In the genomic region with DNA sequence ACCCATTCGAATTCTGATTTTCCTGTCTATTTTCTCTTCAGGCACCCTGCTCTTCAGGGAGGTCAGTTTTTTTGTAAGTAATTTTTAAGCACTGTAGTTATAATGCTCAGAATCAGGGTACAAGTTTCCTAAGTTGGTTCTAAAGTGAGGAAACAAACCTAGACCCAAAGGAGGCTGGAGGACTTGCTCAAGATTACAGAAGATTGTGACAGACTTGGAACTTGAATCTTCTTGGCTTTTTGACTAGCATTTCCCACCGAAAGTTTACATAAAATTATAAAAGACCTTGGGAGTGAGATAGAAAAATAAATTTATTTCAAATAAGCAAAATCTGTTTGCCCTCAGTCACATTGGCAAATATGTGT, we compare ENCODE assay signal across 8 mouse cellular contexts. TPM values are rescaled to one million over a fixed set of nuclear protein-coding genes. Genes with fewer than 3 reads are reported as not detected.
DNase-seq lines count a peak whose midpoint lies in the region; ATAC-seq and TF ChIP-seq lines count a peak whose summit lies in the region.

No protein-coding gene starts in this region.

- H3K79me2 ChIP-seq in liver, adult 2 months (ENCODE audit: control insufficient read depth, insufficient read depth, low read length), result peaks cover 12% of the 10 kb centered on the region; the same call in 1 of the 2 replicates

- peak overlapping the region; percentile 77 for H3K4me2 ChIP-seq in liver, embryonic 13.5 days

- ATAC-seq in liver, embryonic 13.5 days (ENCODE audit: low read depth), result no peak

- H3K36me3 ChIP-seq in liver, adult 2 months (ENCODE audit: control insufficient read depth, insufficient read depth, low read length), result peaks cover 5% of the 10 kb centered on the region
- H3K36me3 ChIP-seq in forebrain, embryonic 10.5 days (replicated peaks), result peaks cover 5% of the 10 kb centered on the region
- peaks cover 9% of the 10 kb centered on the region for H3K36me3 ChIP-seq in liver, embryonic 13.5 days
- peaks cover 4% of the 10 kb centered on the region for H3K36me3 ChIP-seq in small intestine, adult 2 months (ENCODE audit: control insufficient read depth, insufficient read depth, low read length)

- DNase-seq in liver, adult 2 months (ENCODE audit: extremely low read depth, low read depth, low spot score), result no peak
- no peak for DNase-seq in liver
- DNase-seq in forebrain, embryonic 10.5 days (ENCODE audit: extremely low spot score, low spot score), result no peak
- no peak for DNase-seq in liver, embryonic 13.5 days
- no peak for DNase-seq in cerebellum, adult 8-10 months
- no peak for DNase-seq in gastrocnemius, postnatal 14 days
- no peak for DNase-seq in B cell, adult 2 months

- H3K27me3 ChIP-seq in liver, adult 2 months (ENCODE audit: control insufficient read depth, insufficient read depth, low read length), result no peaks in the 10 kb centered on the region
- no peaks in the 10 kb centered on the region for H3K27me3 ChIP-seq in forebrain, embryonic 10.5 days (ENCODE audit: poor library complexity, severe bottlenecking)
- no peaks in the 10 kb centered on the region for H3K27me3 ChIP-seq in liver, embryonic 13.5 days
- no peaks in the 10 kb centered on the region for H3K27me3 ChIP-seq in small intestine, adult 2 months (ENCODE audit: control insufficient read depth, insufficient read depth, low read length)

- 13% methylated on average over 2 of the region's 2 CpGs for WGBS in liver, adult 2 months
- WGBS in forebrain, embryonic 10.5 days, result 38% methylated on average over 2 of the region's 2 CpGs
- 15% methylated on average over 2 of the region's 2 CpGs for WGBS in liver, embryonic 13.5 days (ENCODE audit: insufficient replicate concordance)
- WGBS in small intestine, adult 2 months, result 14% methylated on average over 2 of the region's 2 CpGs

- H3K4me3 ChIP-seq in liver, adult 2 months (ENCODE audit: insufficient read depth, low read depth, low read length), result peak overlapping the region; percentile 97
- H3K4me3 ChIP-seq in forebrain, embryonic 10.5 days, result peak overlapping the region; percentile 84
- H3K4me3 ChIP-seq in liver, embryonic 13.5 days (replicated peaks), result peak overlapping the region; percentile 89
- H3K4me3 ChIP-seq in small intestine, adult 2 months (ENCODE audit: low read depth, low read length), result peak overlapping the region; percentile 82; the same call in 1 of the 2 replicates

- TF ChIP-seq CTCF in liver, adult 2 months (IDR thresholded peaks at IDR 0.05; ENCODE audit: low read depth, low read length), result no peak
- TF ChIP-seq CTCF in small intestine, adult 2 months (IDR thresholded peaks at IDR 0.05; ENCODE audit: extremely low read depth, insufficient read length, insufficient replicate concordance, low read depth, low read length), result no peak

- H3K9me3 ChIP-seq in forebrain, embryonic 10.5 days, result no peaks in the 10 kb centered on the region
- H3K9me3 ChIP-seq in liver, embryonic 13.5 days (replicated peaks), result no peaks in the 10 kb centered on the region

- H3K4me1 ChIP-seq in liver, adult 2 months (ENCODE audit: control insufficient read depth, insufficient read depth, low read length), result peaks cover 6% of the 10 kb centered on the region
- H3K4me1 ChIP-seq in forebrain, embryonic 10.5 days, result peaks cover 15% of the 10 kb centered on the region
- peaks cover 31% of the 10 kb centered on the region for H3K4me1 ChIP-seq in liver, embryonic 13.5 days (replicated peaks)
- H3K4me1 ChIP-seq in small intestine, adult 2 months (ENCODE audit: control insufficient read depth, insufficient read depth, insufficient read length, low read length), result peaks cover 4% of the 10 kb centered on the region; the same call in 1 of the 2 replicates

- TF ChIP-seq POLR2A in liver, adult 2 months (IDR thresholded peaks at IDR 0.05; ENCODE audit: extremely low read depth, insufficient read depth, low read length), result no peak
- TF ChIP-seq POLR2A in small intestine, adult 2 months (IDR thresholded peaks at IDR 0.05; ENCODE audit: low read depth, low read length), result no peak

- H3K27ac ChIP-seq in liver, adult 2 months (replicated peaks; ENCODE audit: insufficient read depth, low read depth, low read length), result no peak overlapping the region
- H3K27ac ChIP-seq in forebrain, embryonic 10.5 days, result peak overlapping the region; percentile 93
- H3K27ac ChIP-seq in liver, embryonic 13.5 days, result peak overlapping the region; percentile 76
- H3K27ac ChIP-seq in small intestine, adult 2 months (ENCODE audit: insufficient read depth, low read depth, low read length), result peak overlapping the region; percentile 33; the same call in 1 of the 2 replicates

- intact Hi-C loops in gastrocnemius, postnatal 14 days (cut with DNase I; ENCODE audit: low total_unique reads), result no loop called here

- H3K9ac ChIP-seq in liver, adult 2 months (ENCODE audit: low read depth, low read length), result peak overlapping the region; percentile 94
- peak overlapping the region; percentile 91 for H3K9ac ChIP-seq in liver, embryonic 13.5 days

RNA-seq across cellular contexts. Expression of gene Rpe, which starts 0.9 kb away (rescaled TPM):
- total RNA-seq in liver, adult 2 months (2014; rRNA removed), result 24.9 and 29.4 TPM in 2 replicates
- polyA plus RNA-seq in liver, adult 2 months (2012; rRNA removed), result 8.6 and 12.0 TPM in 2 replicates
- polyA plus RNA-seq in forebrain, embryonic 10.5 days (2016; fragmentation: Nextera tagmentation; extraction: Ambion mirVana), result 53.4 and 56.0 TPM in 2 replicates
- 30.7 and 38.1 TPM in 2 replicates for polyA plus RNA-seq in liver, embryonic 13.5 days (2015; fragmentation: Nextera tagmentation; extraction: Ambion mirVana)
- polyA plus RNA-seq in small intestine, adult 2 months (2012; rRNA removed), result 9.8 and 13.5 TPM in 2 replicates
- 1 to 10 TPM; 8.0 to 8.3 TPM for total RNA-seq in gastrocnemius, postnatal 14 days (2021)
